Mouse (Mus musculus) kidney, postnatal 0 days (tissue): Measurements from ENCODE around the gene Ptprn. TPM values are rescaled to one million over a fixed set of nuclear protein-coding genes. Genes with fewer than 3 reads are reported as not detected.

ENCODE experiments used
- ATAC-seq: fragments of 200-750 bp; cut with Nextera tagmentation; replicated peaks from 2 replicates; pipeline ENCODE4 v1.8.0; 2017; ENCODE audit warnings: low read depth, moderate number of reproducible peaks, moderate TSS enrichment, moderate library complexity; ENCODE audit not compliant: low FRiP score
- DNase-seq: peaks from one replicate; pipeline ENCODE4 v3.0.0-alpha.2; 2016; ENCODE audit warnings: low spot score
- H3K27ac ChIP-seq: fragments of 300-500 bp; sonication (generic); 2 replicates; pipeline ENCODE4 v1.5.1; 2014; ENCODE audit warnings: mild to moderate bottlenecking
- H3K27me3 ChIP-seq: fragments of 300-500 bp; sonication (generic); 2 replicates; pipeline ENCODE4 v1.6.1; 2014; ENCODE audit warnings: low read length, mixed read lengths; ENCODE audit not compliant: insufficient read depth
- H3K36me3 ChIP-seq: fragments of 300-500 bp; sonication (generic); 2 replicates; pipeline ENCODE4 v1.6.1; 2014; ENCODE audit warnings: low read length, mixed read lengths; ENCODE audit not compliant: insufficient read depth
- H3K4me1 ChIP-seq: fragments of 300-500 bp; sonication (generic); replicated peaks from 2 replicates; pipeline ENCODE4 v1.6.1; 2014; ENCODE audit warnings: antibody characterized with exemption, low read length, mixed read lengths; ENCODE audit not compliant: insufficient read depth
- H3K4me2 ChIP-seq: fragments of 300-500 bp; sonication (generic); 2 replicates; pipeline ENCODE4 v1.6.1; 2014; ENCODE audit warnings: mild to moderate bottlenecking, low read length, moderate library complexity, mixed read lengths
- H3K4me3 ChIP-seq: fragments of 300-500 bp; sonication (generic); replicated peaks from 2 replicates; pipeline ENCODE4 v1.5.1; 2014; ENCODE audit warnings: low read depth, low read length
- H3K9ac ChIP-seq: fragments of 300-500 bp; sonication (generic); 2 replicates; pipeline ENCODE4 v1.6.1; 2014; ENCODE audit warnings: low read depth, low read length
- H3K9me3 ChIP-seq: fragments of 300-500 bp; sonication (generic); replicated peaks from 2 replicates; pipeline ENCODE4 v1.6.1; 2016; ENCODE audit warnings: low read length, inconsistent platforms, mixed read lengths
- CTCF ChIP-seq: IDR thresholded peaks from 2 replicates; pipeline ENCODE4 v1.5.1; 2016; ENCODE audit warnings: antibody characterized with exemption, low read depth, mild to moderate bottlenecking, moderate library complexity
- WGBS: fragments of 180-500 bp; shearing (Covaris S2); extraction: QIAGEN DNeasy Blood & Tissue Kit; methylation state at CpG from one replicate; pipeline ENCODE4 v1.1.7; 2014; 5-methylcytosine and 5-hydroxymethylcytosine counted together
- microRNA-seq: library from miRNA; unstranded; fragments of <30 nt; microRNA quantifications from one replicate; pipeline ENCODE4, GENCODE M21; 2016
- polyA plus RNA-seq: library from polyadenylated mRNA; unstranded; fragments of >200 nt; fragmentation: Nextera tagmentation; extraction: Ambion mirVana; gene quantifications from 2 replicates; pipeline ENCODE4 v1.2.1, GENCODE M21; 2015

Gene Ptprn
- polyA plus RNA-seq, 1 experiment from 2014 or later, result 0.13 TPM

- peak; percentile 97 for DNase-seq
- Histone ChIP-seq H3K4me1 (peaks cover 15% of the 10 kb centered on the region), H3K9ac (peak within 1 kb of the TSS; percentile 87), H3K27me3 (no peaks in the 10 kb centered on the region), H3K27ac (peak within 1 kb of the TSS; percentile 86), H3K4me2 (peak within 1 kb of the TSS; percentile 92), H3K9me3 (no peaks in the 10 kb centered on the region), H3K36me3 (peaks cover 21% of the 10 kb centered on the region), H3K4me3 (peak within 1 kb of the TSS; percentile 71)
- TF ChIP-seq CTCF, result no peak
- ATAC-seq, result peak; percentile 78
- WGBS, result 4% methylated on average over 42 of the region's 42 CpGs
Measured at GRCm38 (mm10) chr1:75210136-75211087, 53.9 kb downstream of the Ptprn start, which contains the start of the genes Glb1l and Stk16. Gene Glb1l, minus strand, starts transcription at chr1:75210813. Gene Stk16, plus strand, starts transcription at chr1:75210838.

DNA sequence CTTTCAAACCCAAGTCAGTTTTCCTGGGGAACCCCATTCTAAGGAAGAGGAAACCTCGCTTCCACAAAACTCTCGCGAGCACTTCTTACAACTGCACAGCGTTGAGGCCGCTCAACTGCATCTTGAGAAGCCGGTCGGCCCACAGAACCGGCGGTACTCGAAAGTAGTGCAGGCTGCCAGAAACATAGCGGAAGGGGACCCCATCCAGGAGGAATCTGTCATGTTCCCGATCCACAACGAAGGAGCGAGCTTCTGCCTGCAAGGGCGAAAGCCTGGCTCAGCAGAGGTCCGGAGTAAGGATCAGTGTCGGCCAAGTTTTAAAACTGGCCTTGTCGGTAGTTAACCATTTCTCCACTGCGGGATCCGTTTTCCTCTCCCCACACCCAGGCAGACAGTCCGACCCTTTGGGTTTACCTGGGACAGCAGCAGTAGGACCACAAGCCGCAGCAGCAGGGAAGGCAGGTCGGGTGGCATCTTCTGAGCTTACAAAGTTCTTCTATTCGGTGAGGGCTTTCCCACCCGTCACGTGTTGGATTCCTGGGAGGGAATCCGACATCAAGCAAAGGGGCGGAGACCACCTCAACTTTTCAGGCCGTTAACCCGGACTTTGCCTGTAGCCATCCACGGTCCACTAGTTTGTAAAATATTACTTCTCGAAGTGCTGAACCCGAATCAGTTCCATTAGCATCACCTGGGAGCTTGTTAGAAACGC, 55.2 kb downstream of the Ptprn start:
- TF ChIP-seq CTCF, result no peak
- ATAC-seq, result peak; percentile 53
- Histone ChIP-seq H3K9ac (peak overlapping the region; percentile 69), H3K4me3 (peak overlapping the region; percentile 61), H3K36me3 (peaks cover 17% of the 10 kb centered on the region), H3K4me1 (peaks cover 15% of the 10 kb centered on the region), H3K27ac (peak overlapping the region; percentile 86), H3K27me3 (no peaks in the 10 kb centered on the region), H3K4me2 (peak overlapping the region; percentile 92), H3K9me3 (no peaks in the 10 kb centered on the region)
- peak; percentile 84 for DNase-seq
- 6% methylated on average over 34 of the region's 34 CpGs for WGBS

- H3K27ac ChIP-seq, result no peak overlapping the region
- no peak overlapping the region for H3K9ac ChIP-seq
- DNase-seq (no peak), ATAC-seq (no peak)
- no peak overlapping the region for H3K4me2 ChIP-seq
- H3K36me3 ChIP-seq, result peaks cover 34% of the 10 kb centered on the region
- 78% methylated on average over 1 of the region's 1 CpGs for WGBS
- H3K4me1 ChIP-seq, result no peaks in the 10 kb centered on the region
- H3K4me3 ChIP-seq, result no peak overlapping the region
- H3K9me3 ChIP-seq, result no peaks in the 10 kb centered on the region
- TF ChIP-seq CTCF, result no peak
- H3K27me3 ChIP-seq, result no peaks in the 10 kb centered on the region
Measured at GRCm38 (mm10) chr1:75201236-75201635, 63.1 kb downstream of the Ptprn start.

Small RNA genes lying within 50 kb of the gene (microRNA-seq; reads per million reads assigned to microRNA genes)
- not detected for gene Gm27943

Other genes with a start within 250 kb of the Ptprn start
- 10.5 and 11.0 TPM in 2 replicates for gene Nhej1, start 139.3 kb downstream of the Ptprn start, polyA plus RNA-seq
- 9.8 and 11.3 TPM in 2 replicates for gene Slc23a3, start 130.6 kb downstream of the Ptprn start, polyA plus RNA-seq
- gene Cnppd1, start 121.8 kb downstream of the Ptprn start, polyA plus RNA-seq, result 47.2 and 52.2 TPM in 2 replicates
- 47.8 and 52.0 TPM in 2 replicates for gene Retreg2, start 121.7 kb downstream of the Ptprn start, polyA plus RNA-seq
- 43.2 and 47.7 TPM in 2 replicates for gene Zfand2b, start 95.9 kb downstream of the Ptprn start, polyA plus RNA-seq
- gene Abcb6, start 84.1 kb downstream of the Ptprn start, polyA plus RNA-seq, result 34.4 and 36.8 TPM in 2 replicates
- 19.7 TPM in 2 replicates for gene Ankzf1, start 72.4 kb downstream of the Ptprn start, polyA plus RNA-seq
- gene Atg9a, start 72.3 kb downstream of the Ptprn start, polyA plus RNA-seq, result 25.8 and 27.3 TPM in 2 replicates
- gene Glb1l, start 53.7 kb downstream of the Ptprn start, polyA plus RNA-seq, result 47.4 and 47.6 TPM in 2 replicates
- gene Stk16, start 53.7 kb downstream of the Ptprn start, polyA plus RNA-seq, result 114 and 122 TPM in 2 replicates
- gene Tuba4a, start 44.6 kb downstream of the Ptprn start, polyA plus RNA-seq, result 171 and 200 TPM in 2 replicates
- gene A630095N17Rik, start 32.4 kb downstream of the Ptprn start, polyA plus RNA-seq, result 0.18 TPM in 1 of 2 replicates, not detected in the other
- 30.4 and 31.3 TPM in 2 replicates for gene Dnajb2, start 28.1 kb downstream of the Ptprn start, polyA plus RNA-seq
- not detected in 2 replicates for gene Resp18, start 13.9 kb upstream of the Ptprn start, polyA plus RNA-seq
- gene Dnpep, start 53.5 kb upstream of the Ptprn start, polyA plus RNA-seq, result 128 and 137 TPM in 2 replicates
- 18.6 and 19.1 TPM in 2 replicates for gene Des, start 95.8 kb upstream of the Ptprn start, polyA plus RNA-seq
- 40.1 and 44.3 TPM in 2 replicates for gene Speg, start 110.8 kb upstream of the Ptprn start, polyA plus RNA-seq
- 69.5 and 72.5 TPM in 2 replicates for gene Gmppa, start 171.4 kb upstream of the Ptprn start, polyA plus RNA-seq
- 0.40 and 0.45 TPM in 2 replicates for gene Asic4, start 185.9 kb upstream of the Ptprn start, polyA plus RNA-seq
- gene Chpf, start 214.8 kb upstream of the Ptprn start, polyA plus RNA-seq, result 37.1 and 38.3 TPM in 2 replicates
- 0.61 and 1.3 TPM in 2 replicates for gene Tmem198, start 215.0 kb upstream of the Ptprn start, polyA plus RNA-seq
- gene Obsl1, start 241.9 kb upstream of the Ptprn start, polyA plus RNA-seq, result 35.0 and 42.6 TPM in 2 replicates
- gene Inha, start 242.6 kb upstream of the Ptprn start, polyA plus RNA-seq, result 2.8 and 3.5 TPM in 2 replicates